Mouse (Mus musculus) olfactory bulb, adult 2 months (tissue): ENCODE results near the gene Paxbp1. TPM values are rescaled to one million over a fixed set of nuclear protein-coding genes. Genes with fewer than 3 reads are reported as not detected.
A peak's percentile ranks its signal among the peaks of the same experiment; 100 is the strongest.

Experiments used
- H3K27ac ChIP-seq: fragments of 200-500 bp; 2 replicates; pipeline ENCODE4 v1.5.1; 2012; ENCODE audit warnings: low read depth, low read length; ENCODE audit not compliant: insufficient read depth
- H3K4me1 ChIP-seq: fragments of 200-500 bp; 2 replicates; pipeline ENCODE4 v1.6.1; 2012; ENCODE audit warnings: low read length; ENCODE audit not compliant: control insufficient read depth, insufficient read depth
- H3K4me3 ChIP-seq: fragments of 200-500 bp; 2 replicates; pipeline ENCODE4 v1.5.1; 2012; ENCODE audit warnings: mild to moderate bottlenecking, low read depth, low read length, moderate library complexity; ENCODE audit not compliant: insufficient read depth
- CTCF ChIP-seq: fragments of 200-500 bp; IDR thresholded peaks from 2 replicates; pipeline ENCODE4 v1.5.1; 2012; ENCODE audit warnings: low read depth, mild to moderate bottlenecking, low read length, moderate library complexity; ENCODE audit not compliant: insufficient read depth
- POLR2A ChIP-seq: fragments of 200-500 bp; IDR thresholded peaks from 2 replicates; pipeline ENCODE4 v1.6.1; 2012; ENCODE audit warnings: mild to moderate bottlenecking, low read depth, low read length, moderate library complexity; ENCODE audit not compliant: insufficient read depth
- WGBS: fragments of 180-500 bp; shearing (Covaris S2); methylation state at CpG from one replicate; pipeline ENCODE4 v1.1.7; 2018; 5-methylcytosine and 5-hydroxymethylcytosine counted together
- polyA plus RNA-seq: library from polyadenylated mRNA; stranded (reverse); fragments of >200 nt; gene quantifications from 2 replicates; pipeline ENCODE4 v1.2.4, GENCODE M21; 2012; ENCODE audit warnings: low replicate concordance; ENCODE audit not compliant: missing spikeins, insufficient read depth, insufficient read length

The Paxbp1 gene
- polyA plus RNA-seq, 1 experiment: 732 TPM

DNA sequence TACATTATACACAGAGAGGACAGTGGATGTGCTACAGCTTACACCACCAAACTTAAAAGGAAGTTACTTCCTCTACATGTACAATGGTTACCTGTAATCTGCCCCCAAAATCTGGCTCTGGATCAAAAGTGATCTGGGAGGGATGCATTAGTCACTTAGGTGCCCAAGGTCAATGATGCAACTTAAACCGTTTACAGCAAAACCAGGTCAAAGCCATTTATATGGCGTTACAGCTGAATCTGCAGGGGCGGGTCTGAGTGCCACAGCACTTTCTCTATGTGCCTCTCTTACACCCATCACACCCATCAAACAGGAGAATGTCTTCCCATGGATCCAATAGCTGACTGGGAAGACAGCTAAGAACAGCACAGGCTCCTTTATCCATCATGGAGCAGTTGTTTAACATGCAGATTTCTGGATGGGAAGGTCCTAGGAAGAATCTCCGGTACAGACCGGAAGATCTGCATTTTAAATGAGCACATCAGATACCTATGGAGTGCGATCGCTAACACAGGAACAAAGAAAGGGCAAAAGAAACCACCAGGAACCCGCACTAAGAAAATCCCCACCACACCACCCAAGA lies 15.1 kb downstream of the Paxbp1 start:
- TF ChIP-seq CTCF (no peak), POLR2A (no peak)
- Histone ChIP-seq H3K4me3 (no peak overlapping the region), H3K4me1 (no peaks in the 10 kb centered on the region), H3K27ac (no peak overlapping the region)
- 87% methylated on average over 8 of the region's 8 CpGs for WGBS

DNA sequence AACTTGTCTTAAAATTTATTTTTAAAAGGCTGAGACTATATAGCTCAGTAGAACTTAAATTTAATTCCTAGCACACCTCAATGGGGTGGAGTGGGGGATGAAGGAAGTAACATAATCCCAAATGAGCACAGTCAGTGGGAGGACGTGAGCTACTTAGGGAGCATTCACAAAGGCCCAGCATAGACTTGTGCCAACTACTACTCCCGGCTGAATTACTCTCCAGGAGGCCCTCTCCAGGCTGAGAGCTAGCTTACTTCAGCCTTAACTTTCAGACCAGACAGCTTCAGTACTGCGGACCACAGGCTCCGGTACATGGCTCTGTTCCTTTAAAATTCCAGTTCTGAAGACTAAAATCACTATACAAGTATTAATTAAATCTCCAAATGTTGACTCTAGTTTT lies 18.1 kb downstream of the Paxbp1 start:
- Histone ChIP-seq H3K4me1 (no peaks in the 10 kb centered on the region), H3K4me3 (no peak overlapping the region), H3K27ac (no peak overlapping the region)
- no peak for TF ChIP-seq CTCF
- TF ChIP-seq POLR2A: no peak
- WGBS: 56% methylated on average over 4 of the region's 4 CpGs

DNA sequence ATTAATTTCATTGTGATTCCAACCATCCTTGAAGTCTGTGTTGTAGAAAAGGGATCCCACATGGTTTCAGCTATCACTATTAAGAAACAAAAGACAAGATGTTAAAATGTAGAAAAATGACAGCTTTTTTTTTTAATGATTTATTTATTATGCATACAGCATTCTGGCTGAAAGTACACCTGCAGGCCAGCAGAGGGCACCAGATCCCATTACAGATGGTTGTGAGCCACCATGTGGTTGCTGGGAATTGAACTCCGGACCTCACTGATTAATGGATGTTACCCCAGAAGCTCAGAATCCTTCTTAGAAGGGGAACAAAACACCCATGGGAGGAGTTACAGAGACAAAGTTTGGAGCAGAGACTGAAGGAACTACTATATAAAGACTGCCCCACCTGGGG lies 21.0 kb downstream of the Paxbp1 start:
- no peaks in the 10 kb centered on the region for H3K4me1 ChIP-seq

DNA sequence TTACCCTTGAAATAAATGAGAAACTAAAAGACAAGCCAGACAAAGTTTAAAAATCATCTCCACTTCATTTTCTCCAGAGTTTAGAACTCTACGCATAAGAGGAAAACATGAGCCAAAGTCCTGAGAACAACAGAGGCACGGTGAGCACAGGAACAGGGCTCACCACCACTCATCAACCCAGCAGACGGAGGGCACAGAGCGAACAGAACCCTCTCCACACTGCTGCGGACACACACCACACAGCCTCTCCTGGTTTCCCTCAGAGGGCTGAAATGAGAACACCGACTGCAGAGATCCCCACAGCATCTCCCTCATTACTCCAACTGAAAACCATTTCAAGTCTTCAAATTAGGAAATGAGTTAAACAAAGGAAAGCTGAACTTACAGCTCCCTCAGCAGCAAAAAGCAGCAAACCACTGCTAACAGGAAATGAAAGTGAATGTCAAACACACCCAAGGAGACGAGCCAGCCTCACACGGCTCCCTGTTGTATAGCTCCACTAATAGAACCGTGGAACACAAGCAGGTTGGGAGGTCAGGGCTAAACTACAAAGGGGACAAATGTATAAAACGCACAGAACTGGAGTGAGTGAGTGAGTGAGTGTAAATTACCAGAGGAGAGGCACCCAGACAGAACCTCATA lies 23.4 kb downstream of the Paxbp1 start:
- TF ChIP-seq POLR2A (no peak), CTCF (no peak)
- H3K27ac ChIP-seq: no peak overlapping the region
- H3K4me3 ChIP-seq: no peak overlapping the region
- 86% methylated on average over 10 of the region's 10 CpGs for WGBS
- no peaks in the 10 kb centered on the region for H3K4me1 ChIP-seq

More for the DNA sequence above, 21.0 kb downstream of the Paxbp1 start:
- H3K27ac ChIP-seq: no peak overlapping the region
- no peak for TF ChIP-seq CTCF
- TF ChIP-seq POLR2A: no peak
- no peak overlapping the region for H3K4me3 ChIP-seq
- WGBS: 92% methylated on average over 1 of the region's 1 CpGs

DNA sequence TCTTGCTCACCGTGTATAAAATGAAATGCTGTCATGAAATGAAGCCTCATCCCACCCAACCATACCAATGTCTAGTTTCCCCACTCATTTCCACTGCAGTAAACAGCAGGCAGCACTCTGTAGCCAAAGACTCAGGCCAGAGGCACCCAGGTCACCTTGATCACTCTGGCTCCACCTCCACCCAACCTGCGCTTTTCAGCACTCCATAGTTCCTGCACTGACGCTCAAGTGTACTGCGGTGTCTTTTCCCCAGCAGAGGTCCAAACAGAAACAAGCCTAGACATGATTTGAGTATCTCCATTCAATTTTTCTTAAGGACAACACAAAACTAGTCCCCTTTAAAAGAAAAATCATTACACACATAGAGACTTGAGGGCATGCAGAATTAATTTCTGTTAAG lies 24.9 kb downstream of the Paxbp1 start:
- 94% methylated on average over 4 of the region's 4 CpGs for WGBS
- TF ChIP-seq CTCF (no peak), POLR2A (no peak)
- Histone ChIP-seq H3K4me3 (no peak overlapping the region), H3K4me1 (no peaks in the 10 kb centered on the region), H3K27ac (no peak overlapping the region)

DNA sequence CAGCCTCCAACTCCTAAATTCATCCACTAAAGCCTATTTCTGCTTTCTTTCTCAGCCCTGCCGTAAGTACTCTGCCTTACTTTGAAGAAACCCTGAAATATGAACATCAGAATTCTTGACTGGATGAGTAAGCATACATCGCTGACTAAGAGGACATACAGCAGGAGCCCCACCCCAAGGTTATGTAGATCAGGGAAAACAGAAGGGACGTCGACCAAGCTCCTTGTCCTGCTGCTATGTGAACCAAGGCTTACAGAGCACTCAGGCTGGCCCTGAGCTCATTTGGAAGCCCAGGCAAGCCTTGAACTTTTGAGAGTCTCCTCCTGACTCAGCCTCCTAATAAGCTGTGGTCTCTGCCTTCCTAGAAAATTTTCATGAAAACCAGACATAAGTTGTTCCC lies 28.6 kb downstream of the Paxbp1 start:
- Histone ChIP-seq H3K27ac (no peak overlapping the region), H3K4me1 (no peaks in the 10 kb centered on the region)

DNA sequence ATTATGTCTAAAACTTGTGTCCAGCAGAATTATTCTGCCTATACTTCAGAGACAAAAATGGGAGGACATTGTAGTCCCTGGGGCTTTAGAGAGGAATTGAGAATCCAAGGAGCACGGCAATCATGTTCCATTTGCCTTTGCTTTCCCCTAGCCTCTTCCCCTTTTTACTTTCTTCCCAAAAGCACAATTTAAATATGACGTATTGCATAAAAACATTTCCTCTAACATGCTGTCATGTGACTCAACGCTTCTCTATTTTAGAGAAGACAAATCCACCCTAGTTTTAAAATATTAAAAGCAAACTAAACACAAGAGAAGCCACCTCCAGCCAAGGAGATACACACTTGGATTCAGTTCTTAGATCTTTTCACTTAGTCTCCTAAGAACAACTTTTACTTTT lies 32.5 kb downstream of the Paxbp1 start:
- Histone ChIP-seq H3K4me1 (peaks cover 3% of the 10 kb centered on the region), H3K27ac (peak overlapping the region; percentile 87), H3K4me3 (peak overlapping the region; percentile 69)
- WGBS: 9% methylated on average over 3 of the region's 3 CpGs
- TF ChIP-seq CTCF: no peak
- TF ChIP-seq POLR2A: no peak

More for the DNA sequence above, 28.6 kb downstream of the Paxbp1 start:
- no peak for TF ChIP-seq CTCF
- no peak for TF ChIP-seq POLR2A
- no peak overlapping the region for H3K4me3 ChIP-seq
- WGBS: 84% methylated on average over 4 of the region's 4 CpGs

DNA sequence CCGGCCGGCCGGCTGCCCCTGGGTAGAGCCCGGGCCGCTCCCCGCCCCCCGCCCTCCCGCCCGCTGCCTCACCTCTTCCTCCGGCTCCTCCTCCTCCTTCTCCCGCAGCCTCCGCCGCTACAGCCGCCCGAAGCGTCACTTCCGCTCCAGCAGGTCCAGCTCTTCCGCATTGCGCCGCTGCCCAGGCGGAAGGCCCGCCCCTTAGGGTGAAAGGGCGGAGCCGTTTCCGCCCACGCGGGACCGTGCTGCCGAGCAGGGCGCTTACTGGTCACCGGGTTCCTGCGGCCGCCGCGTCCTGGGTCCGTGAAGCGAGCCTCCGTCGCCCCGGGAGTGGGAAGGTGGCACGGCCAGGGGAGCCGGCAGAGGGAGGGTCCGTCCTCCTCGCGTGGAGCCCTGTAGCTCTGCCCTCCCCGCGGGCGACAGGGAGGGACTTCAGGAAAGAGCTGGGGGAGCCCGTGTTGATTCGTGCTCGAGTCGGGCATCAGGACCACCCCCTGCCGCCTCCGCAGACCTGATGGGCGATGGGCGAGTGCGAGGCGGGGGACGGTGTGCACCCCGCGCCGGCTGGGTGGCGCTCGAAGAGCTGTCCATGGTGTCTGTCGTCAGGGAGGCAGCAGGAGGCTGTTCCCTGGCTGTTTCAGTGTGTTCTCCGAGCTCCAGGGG lies 33.2 kb downstream of the Paxbp1 start, which contains the start of gene Synj1:
TSS of gene Synj1 (minus strand) at position 288 of the 663 bp plus-strand sequence.
- peak within 1 kb of the TSS; percentile 69 for H3K4me3 ChIP-seq
- TF ChIP-seq CTCF (no peak), POLR2A (peak; percentile 53)
- H3K4me1 ChIP-seq: peaks cover 3% of the 10 kb centered on the region
- peak within 1 kb of the TSS; percentile 87 for H3K27ac ChIP-seq
- WGBS: under 1% methylated on average over 64 of the region's 66 CpGs

DNA sequence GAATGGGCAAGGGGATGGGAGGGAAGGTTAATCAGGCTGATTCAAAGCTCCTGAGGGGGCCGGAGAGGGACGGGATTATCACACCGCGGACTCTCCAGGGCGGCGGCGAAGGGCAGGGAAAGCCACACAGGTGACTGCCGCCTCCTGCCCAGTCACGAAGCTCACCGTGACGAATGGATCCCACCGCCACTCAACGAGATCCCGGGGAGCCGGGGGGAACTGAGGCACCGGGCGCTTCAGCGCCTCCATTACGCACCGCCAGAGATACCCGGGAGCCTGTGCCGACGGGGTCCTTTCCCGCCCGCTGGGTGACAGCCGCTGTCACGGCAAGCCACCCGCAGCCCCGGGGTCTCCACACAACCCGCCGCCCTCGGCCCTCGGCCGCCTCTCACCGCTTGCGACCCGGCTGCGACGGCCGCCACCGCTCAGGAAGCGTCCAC lies 33.7 kb downstream of the Paxbp1 start:
- Histone ChIP-seq H3K4me1 (peaks cover 3% of the 10 kb centered on the region), H3K27ac (peak overlapping the region; percentile 59), H3K4me3 (peak overlapping the region; percentile 69)
- under 1% methylated on average over 42 of the region's 42 CpGs for WGBS
- TF ChIP-seq CTCF (no peak), POLR2A (no peak)
